Mouse (Mus musculus) MEL (cell line): ENCODE data around the gene Pgbd5. TPM values are rescaled to one million over a fixed set of nuclear protein-coding genes. Genes with fewer than 3 reads are reported as not detected.

Experiments
- DNase-seq: peaks from one replicate; pipeline ENCODE4 v3.0.0; 2011; ENCODE audit warnings: low read depth, low spot score
- H3K27ac ChIP-seq: 2 replicates; pipeline ENCODE4 v1.5.1; 2012; ENCODE audit warnings: low read depth, mild to moderate bottlenecking, control low read depth, low read length, moderate library complexity; ENCODE audit not compliant: control insufficient read depth
- H3K27me3 ChIP-seq, 2 experiments: fragments of 150-350 bp in 1 of 2; sonication (generic) in 1 of 2; 2 replicates each; pipeline ENCODE4 v1.6.1; 2012; ENCODE audit warnings: low read length in 2 of 2, mild to moderate bottlenecking in 2 of 2, improper control_type of control experiment in 1 of 2, moderate library complexity in 1 of 2; ENCODE audit not compliant: insufficient read depth in 2 of 2, control insufficient read depth in 1 of 2
- H3K36me3 ChIP-seq, 2 experiments: 2 replicates each; pipeline ENCODE4 v1.6.1; 2012 to 2014; ENCODE audit warnings: low read length in 2 of 2, improper control_type of control experiment in 1 of 2, inconsistent platforms in 1 of 2, mild to moderate bottlenecking in 1 of 2; ENCODE audit not compliant: insufficient read depth in 2 of 2, control insufficient read depth in 1 of 2
- H3K4me1 ChIP-seq, 2 experiments: fragments of 150-350 bp in 1 of 2; sonication (generic) in 1 of 2; 2 replicates each; pipeline ENCODE4 v1.6.1; 2012; ENCODE audit warnings: low read length in 2 of 2, improper control_type of control experiment in 1 of 2, mild to moderate bottlenecking in 1 of 2; ENCODE audit not compliant: insufficient read depth in 2 of 2, control insufficient read depth in 1 of 2
- H3K4me3 ChIP-seq, 2 experiments: fragments of 150-350 bp in 1 of 2; sonication (generic) in 1 of 2; 2 replicates each; pipeline ENCODE4 v1.5.1; 2012; ENCODE audit warnings: low read depth in 2 of 2, low read length in 2 of 2, mild to moderate bottlenecking in 2 of 2, moderate library complexity in 2 of 2, control low read depth in 1 of 2, improper control_type of control experiment in 1 of 2; ENCODE audit not compliant: control insufficient read depth in 1 of 2, insufficient read depth in 1 of 2
- H3K79me2 ChIP-seq: 2 replicates; pipeline ENCODE4 v1.6.1; 2012; ENCODE audit warnings: mild to moderate bottlenecking, low read length, moderate library complexity; ENCODE audit not compliant: control insufficient read depth, poor library complexity, insufficient read depth
- H3K9ac ChIP-seq: 2 replicates; pipeline ENCODE4 v1.6.1; 2012; ENCODE audit warnings: low read depth, mild to moderate bottlenecking, control low read depth, low read length, moderate library complexity; ENCODE audit not compliant: control insufficient read depth, poor library complexity, severe bottlenecking
- H3K9me3 ChIP-seq: fragments of 150-350 bp; sonication (generic); replicated peaks from 2 replicates; pipeline ENCODE4 v1.6.1; 2012; ENCODE audit warnings: mild to moderate bottlenecking, low read length, improper control_type of control experiment, moderate library complexity; ENCODE audit not compliant: insufficient read depth
- BHLHE40 ChIP-seq: IDR thresholded peaks from 2 replicates; pipeline ENCODE4 v1.6.1; 2012; ENCODE audit warnings: low read depth, mild to moderate bottlenecking, inconsistent platforms, low read length, improper control_type of control experiment, borderline replicate concordance
- CHD1 ChIP-seq: IDR thresholded peaks from 2 replicates; pipeline ENCODE4 v1.6.1; 2012; ENCODE audit warnings: low read depth, mild to moderate bottlenecking, inconsistent platforms, low read length, improper control_type of control experiment
- CTCF ChIP-seq, 3 experiments: IDR thresholded peaks in 2 of 3; conservative IDR thresholded peaks in 1 of 3; 2 replicates each; pipeline ENCODE4 v1.5.1; 2011 to 2012; ENCODE audit warnings: low read length in 3 of 3, low read depth in 2 of 3, mild to moderate bottlenecking in 2 of 3, improper control_type of control experiment in 1 of 3, inconsistent platforms in 1 of 3, mixed read lengths in 1 of 3, moderate library complexity in 1 of 3; ENCODE audit not compliant: control insufficient read depth in 1 of 3, insufficient read depth in 1 of 3, poor library complexity in 1 of 3, severe bottlenecking in 1 of 3
- E2F4 ChIP-seq: IDR thresholded peaks from 2 replicates; pipeline ENCODE4 v1.6.1; 2011; ENCODE audit warnings: low read depth, low read length, improper control_type of control experiment, borderline replicate concordance
- ELF1 ChIP-seq: IDR thresholded peaks from 2 replicates; pipeline ENCODE4 v1.6.1; 2014; ENCODE audit warnings: low read depth, mild to moderate bottlenecking, inconsistent platforms, low read length, improper control_type of control experiment, moderate library complexity
- EP300 ChIP-seq, 2 experiments: IDR thresholded peaks; 2 replicates each; pipeline ENCODE4 v1.6.1; 2011; ENCODE audit warnings: improper control_type of control experiment in 2 of 2, low read length in 2 of 2, low read depth in 1 of 2, mild to moderate bottlenecking in 1 of 2
- ETS1 ChIP-seq: IDR thresholded peaks from 2 replicates; pipeline ENCODE4 v1.6.1; 2012; ENCODE audit warnings: low read depth, mild to moderate bottlenecking, inconsistent platforms, low read length, improper control_type of control experiment, moderate library complexity
- GATA1 ChIP-seq: IDR thresholded peaks from 2 replicates; pipeline ENCODE4 v1.6.1; 2011; ENCODE audit warnings: low read depth, low read length, improper control_type of control experiment
- KAT2A ChIP-seq: conservative IDR thresholded peaks from 2 replicates; pipeline ENCODE4 v1.6.1; 2012; ENCODE audit warnings: low read depth, low read length, improper control_type of control experiment, inconsistent platforms
- MAX ChIP-seq: IDR thresholded peaks from 2 replicates; pipeline ENCODE4 v1.6.1; 2011; ENCODE audit warnings: low read length, improper control_type of control experiment
- MAZ ChIP-seq: IDR thresholded peaks from 2 replicates; pipeline ENCODE4 v1.6.1; 2012; ENCODE audit warnings: low read depth, mild to moderate bottlenecking, inconsistent platforms, low read length, improper control_type of control experiment
- MEF2A ChIP-seq: IDR thresholded peaks from 2 replicates; pipeline ENCODE4 v1.6.1; 2014; ENCODE audit warnings: low read depth, mild to moderate bottlenecking, inconsistent platforms, low read length, improper control_type of control experiment; ENCODE audit not compliant: poor library complexity, insufficient replicate concordance, severe bottlenecking; ENCODE audit errors: extremely low read depth
- MXI1 ChIP-seq: IDR thresholded peaks from 2 replicates; pipeline ENCODE4 v1.6.1; 2011; ENCODE audit warnings: mild to moderate bottlenecking, low read depth, low read length, improper control_type of control experiment
- MYC ChIP-seq: IDR thresholded peaks from 2 replicates; pipeline ENCODE4 v1.6.1; 2011; ENCODE audit warnings: low read depth, mild to moderate bottlenecking, low read length, improper control_type of control experiment, moderate library complexity
- POLR2A ChIP-seq, 2 experiments: IDR thresholded peaks; 2 replicates each; pipeline ENCODE4 v1.6.1; 2011 to 2012; ENCODE audit warnings: low read length in 2 of 2, mild to moderate bottlenecking in 2 of 2, control low read depth in 1 of 2, improper control_type of control experiment in 1 of 2, low read depth in 1 of 2, moderate library complexity in 1 of 2; ENCODE audit not compliant: control insufficient read depth in 1 of 2, insufficient read depth in 1 of 2, poor library complexity in 1 of 2
- POLR2AphosphoS2 ChIP-seq: IDR thresholded peaks from 2 replicates; pipeline ENCODE4 v1.6.1; 2011; ENCODE audit warnings: low read length, improper control_type of control experiment
- RCOR1 ChIP-seq: IDR thresholded peaks from 2 replicates; pipeline ENCODE4 v1.6.1; 2012; ENCODE audit warnings: low read depth, mild to moderate bottlenecking, inconsistent platforms, low read length, improper control_type of control experiment
- TAL1 ChIP-seq: IDR thresholded peaks from 2 replicates; pipeline ENCODE4 v1.6.1; 2012; ENCODE audit warnings: mild to moderate bottlenecking, inconsistent platforms, low read length, moderate library complexity, mixed read lengths
- TBP ChIP-seq: IDR thresholded peaks from 2 replicates; pipeline ENCODE4 v1.8.0; 2011; ENCODE audit warnings: low read depth, low read length, improper control_type of control experiment
- TCF12 ChIP-seq: IDR thresholded peaks from 2 replicates; pipeline ENCODE4 v1.6.1; 2014; ENCODE audit warnings: low read depth, mild to moderate bottlenecking, inconsistent platforms, low read length, improper control_type of control experiment, moderate library complexity
- UBTF ChIP-seq: IDR thresholded peaks from 2 replicates; pipeline ENCODE4 v1.6.1; 2012; ENCODE audit warnings: low read depth, mild to moderate bottlenecking, inconsistent platforms, low read length, improper control_type of control experiment, moderate library complexity, borderline replicate concordance; ENCODE audit not compliant: insufficient read depth
- USF1 ChIP-seq: IDR thresholded peaks from 2 replicates; pipeline ENCODE4 v1.6.1; 2014; ENCODE audit warnings: low read depth, mild to moderate bottlenecking, inconsistent platforms, low read length, improper control_type of control experiment, moderate library complexity
- USF2 ChIP-seq, 2 experiments: IDR thresholded peaks; 2 replicates each; pipeline ENCODE4 v1.6.1; 2011 to 2012; ENCODE audit warnings: improper control_type of control experiment in 2 of 2, low read length in 2 of 2, borderline replicate concordance in 1 of 2, inconsistent platforms in 1 of 2, low read depth in 1 of 2, mild to moderate bottlenecking in 1 of 2; ENCODE audit not compliant: insufficient read depth in 1 of 2
- ZMIZ1 ChIP-seq: IDR thresholded peaks from 2 replicates; pipeline ENCODE4 v1.6.1; 2012; ENCODE audit warnings: low read depth, mild to moderate bottlenecking, inconsistent platforms, low read length, improper control_type of control experiment, moderate library complexity
- polyA plus RNA-seq, 2 experiments: library from polyadenylated mRNA; stranded (reverse) in 1 of 2; unstranded in 1 of 2; fragments of >175 nt in 1 of 2; fragments of >200 nt in 1 of 2; gene quantifications; 2 replicates each; pipeline versions ENCODE4 v1.2.1 to v1.2.4; 2012; ENCODE audit warnings: low replicate concordance in 2 of 2, low read depth in 1 of 2; ENCODE audit not compliant: insufficient read length in 2 of 2, insufficient read depth in 1 of 2, missing spikeins in 1 of 2
- total RNA-seq: library from RNA; depleted of rRNA; stranded (reverse); fragments of 300-350 nt; gene quantifications from 2 replicates; pipeline ENCODE4 v1.2.3, GENCODE M21; 2012

Pgbd5 gene
- total and polyA plus RNA-seq, 3 experiments, result not detected

GRCm38 (mm10) chr8:124433451-124434125 is 5.9 kb downstream of the Pgbd5 start:
- H3K27me3 ChIP-seq, result no peaks in the 10 kb centered on the region
- H3K4me3 ChIP-seq, result no peak overlapping the region
- H3K79me2 ChIP-seq, result no peaks in the 10 kb centered on the region
- H3K9me3 ChIP-seq, result no peaks in the 10 kb centered on the region
- TF ChIP-seq E2F4 (no peak), CHD1 (no peak), TAL1 (no peak), USF2 (IDR thresholded peaks at IDR 0.05; ENCODE audit: borderline replicate concordance in 1 of 2, insufficient read depth in 1 of 2, low read depth in 1 of 2, low read length in 2 of 2) (no peak), KAT2A (no peak), POLR2AphosphoS2 (no peak), ZMIZ1 (no peak), RCOR1 (no peak), MEF2A (no peak), GATA1 (no peak), TCF12 (no peak), UBTF (no peak), BHLHE40 (no peak)
- DNase-seq, result no peak
- H3K4me1 ChIP-seq, result no peaks in the 10 kb centered on the region
- no peak overlapping the region for H3K9ac ChIP-seq
- no peak overlapping the region for H3K27ac ChIP-seq
- H3K36me3 ChIP-seq, result no peaks in the 10 kb centered on the region

- H3K27me3 ChIP-seq, result no peaks in the 10 kb centered on the region; a peak in 1 of 4 replicates
These were observed 8.6 kb downstream of the Pgbd5 start for GRCm38 (mm10) chr8:124430881-124431280.

More at GRCm38 (mm10) chr8:124430881-124431280, 8.6 kb downstream of the Pgbd5 start:
- DNase-seq, result no peak
- Histone ChIP-seq H3K4me3 (no peak overlapping the region), H3K9me3 (no peaks in the 10 kb centered on the region), H3K79me2 (no peaks in the 10 kb centered on the region), H3K9ac (no peak overlapping the region), H3K4me1 (no peaks in the 10 kb centered on the region), H3K27ac (no peak overlapping the region), H3K36me3 (no peaks in the 10 kb centered on the region)
- TF ChIP-seq MXI1 (no peak), ELF1 (no peak), KAT2A (no peak), E2F4 (no peak), RCOR1 (no peak), USF2 (IDR thresholded peaks at IDR 0.05; ENCODE audit: borderline replicate concordance in 1 of 2, insufficient read depth in 1 of 2, low read depth in 1 of 2, low read length in 2 of 2) (no peak), CHD1 (no peak), TCF12 (no peak), USF1 (no peak), EP300 (IDR thresholded peaks at IDR 0.05; ENCODE audit: low read depth in 1 of 2, low read length in 2 of 2) (no peak), ETS1 (no peak), CTCF (IDR thresholded peaks at IDR 0.05 in 2 of 3, conservative IDR thresholded peaks at IDR 0.05 in 1 of 3; ENCODE audit: control insufficient read depth in 1 of 3, insufficient read depth in 1 of 3, low read depth in 2 of 3, low read length in 3 of 3, poor library complexity in 1 of 3, severe bottlenecking in 1 of 3) (no peak), MAX (no peak), MAZ (no peak), MYC (no peak), POLR2A (IDR thresholded peaks at IDR 0.05; ENCODE audit: control insufficient read depth in 1 of 2, insufficient read depth in 1 of 2, low read depth in 1 of 2, low read length in 2 of 2, poor library complexity in 1 of 2) (no peak), TBP (no peak)
